Mouse (Mus musculus): ENCODE data around the gene B3glct. TPM values are rescaled to one million over a fixed set of nuclear protein-coding genes. Genes with fewer than 3 reads are reported as not detected.

B3glct gene
- polyA plus RNA-seq, 1 experiment from 2014 or later = 13.8 TPM

Other genes starting within 250 kb of the B3glct start
- 0.82 and 1.4 TPM in 2 replicates for gene Tex26, start 238.6 kb upstream of the B3glct start, polyA plus RNA-seq (2015; fragmentation: Nextera tagmentation; extraction: Ambion mirVana)
- gene Wdr95, start 149.6 kb upstream of the B3glct start, polyA plus RNA-seq (2015; fragmentation: Nextera tagmentation; extraction: Ambion mirVana) = 0.24 TPM in 2 replicates
- 97.7 and 105 TPM in 2 replicates for gene Hsph1, start 41.9 kb upstream of the B3glct start, polyA plus RNA-seq (2015; fragmentation: Nextera tagmentation; extraction: Ambion mirVana)

All from hindbrain, embryonic 16.5 days (tissue).